Mouse (Mus musculus) erythroid progenitor cell, adult 5-6 weeks (primary cell): Measurements from ENCODE around the gene H3f3b. TPM values are rescaled to one million over a fixed set of nuclear protein-coding genes. Genes with fewer than 3 reads are reported as not detected.

Source experiments
- total RNA-seq, 2 experiments: library from RNA; stranded (forward) in 1 of 2; stranded (reverse) in 1 of 2; fragments of 150-400 nt in 1 of 2; fragments of 186-747, 209-891 nt in 1 of 2; gene quantifications; 2 replicates each; pipeline versions ENCODE4 v1.2.3 to v1.2.4; 2015 to 2017; ENCODE audit warnings: low replicate concordance in 2 of 2

The H3f3b gene
- total RNA-seq, 2 experiments from 2014 or later: 555 to 711 TPM

Other genes starting within 250 kb of the H3f3b start
- 6.7 and 13.0 TPM in 2 replicates for gene Caskin2, start 214.3 kb downstream of the H3f3b start, total RNA-seq (2015; ENCODE audit: low replicate concordance)
- gene Caskin2, start 214.3 kb downstream of the H3f3b start, total RNA-seq (2017; ENCODE audit: low replicate concordance): 5.6 and 6.0 TPM in 2 replicates
- gene Tsen54, start 213.2 kb downstream of the H3f3b start, total RNA-seq (2015; ENCODE audit: low replicate concordance): 4.0 and 12.6 TPM in 2 replicates
- 3.6 and 4.3 TPM in 2 replicates for gene Tsen54, start 213.2 kb downstream of the H3f3b start, total RNA-seq (2017; ENCODE audit: low replicate concordance)
- 1.7 TPM in 1 of 2 replicates, not detected in the other for gene Llgl2, start 203.9 kb downstream of the H3f3b start, total RNA-seq (2015; ENCODE audit: low replicate concordance)
- 0.26 and 1.8 TPM in 2 replicates for gene Llgl2, start 203.9 kb downstream of the H3f3b start, total RNA-seq (2017; ENCODE audit: low replicate concordance)
- gene Myo15b, start 169.6 kb downstream of the H3f3b start, total RNA-seq (2015; ENCODE audit: low replicate concordance): not detected in 2 replicates
- gene Myo15b, start 169.6 kb downstream of the H3f3b start, total RNA-seq (2017; ENCODE audit: low replicate concordance): not detected in 2 replicates
- 37.7 and 44.7 TPM in 2 replicates for gene Smim5, start 128.0 kb downstream of the H3f3b start, total RNA-seq (2015; ENCODE audit: low replicate concordance)
- gene Smim5, start 128.0 kb downstream of the H3f3b start, total RNA-seq (2017; ENCODE audit: low replicate concordance): 27.1 and 64.4 TPM in 2 replicates
- 4.3 and 15.1 TPM in 2 replicates for gene Smim6, start 115.9 kb downstream of the H3f3b start, total RNA-seq (2015; ENCODE audit: low replicate concordance)
- gene Smim6, start 115.9 kb downstream of the H3f3b start, total RNA-seq (2017; ENCODE audit: low replicate concordance): 0.23 and 6.4 TPM in 2 replicates
- 16.6 and 17.6 TPM in 2 replicates for gene Sap30bp, start 94.7 kb downstream of the H3f3b start, total RNA-seq (2015; ENCODE audit: low replicate concordance)
- 224 and 296 TPM in 2 replicates for gene Sap30bp, start 94.7 kb downstream of the H3f3b start, total RNA-seq (2017; ENCODE audit: low replicate concordance)
- 16.3 and 17.7 TPM in 2 replicates for gene Recql5, start 94.5 kb downstream of the H3f3b start, total RNA-seq (2015; ENCODE audit: low replicate concordance)
- 13.8 and 33.5 TPM in 2 replicates for gene Recql5, start 94.5 kb downstream of the H3f3b start, total RNA-seq (2017; ENCODE audit: low replicate concordance)
- gene Itgb4, start 53.3 kb downstream of the H3f3b start, total RNA-seq (2015; ENCODE audit: low replicate concordance): not detected in 2 replicates
- not detected in 2 replicates for gene Itgb4, start 53.3 kb downstream of the H3f3b start, total RNA-seq (2017; ENCODE audit: low replicate concordance)
- 3.4 TPM in 1 of 2 replicates, not detected in the other for gene Galk1, start 15.2 kb downstream of the H3f3b start, total RNA-seq (2015; ENCODE audit: low replicate concordance)
- 1.3 and 5.1 TPM in 2 replicates for gene Galk1, start 15.2 kb downstream of the H3f3b start, total RNA-seq (2017; ENCODE audit: low replicate concordance)
- 12.2 and 15.1 TPM in 2 replicates for gene Unk, start 2.4 kb upstream of the H3f3b start, total RNA-seq (2015; ENCODE audit: low replicate concordance)
- gene Unk, start 2.4 kb upstream of the H3f3b start, total RNA-seq (2017; ENCODE audit: low replicate concordance): 24.3 and 29.4 TPM in 2 replicates
- 2.5 and 6.5 TPM in 2 replicates for gene Unc13d, start 50.0 kb upstream of the H3f3b start, total RNA-seq (2015; ENCODE audit: low replicate concordance)
- gene Unc13d, start 50.0 kb upstream of the H3f3b start, total RNA-seq (2017; ENCODE audit: low replicate concordance): 1.9 and 2.1 TPM in 2 replicates
- 114 and 127 TPM in 2 replicates for gene Wbp2, start 59.0 kb upstream of the H3f3b start, total RNA-seq (2015; ENCODE audit: low replicate concordance)
- 43.8 and 56.9 TPM in 2 replicates for gene Wbp2, start 59.0 kb upstream of the H3f3b start, total RNA-seq (2017; ENCODE audit: low replicate concordance)
- 2.5 TPM in 1 of 2 replicates, not detected in the other for gene Trim47, start 99.2 kb upstream of the H3f3b start, total RNA-seq (2015; ENCODE audit: low replicate concordance)
- 0.90 TPM in 1 of 2 replicates, not detected in the other for gene Trim47, start 99.2 kb upstream of the H3f3b start, total RNA-seq (2017; ENCODE audit: low replicate concordance)
- gene Trim65, start 103.2 kb upstream of the H3f3b start, total RNA-seq (2015; ENCODE audit: low replicate concordance): 4.0 and 4.6 TPM in 2 replicates
- gene Trim65, start 103.2 kb upstream of the H3f3b start, total RNA-seq (2017; ENCODE audit: low replicate concordance): 0.30 and 1.4 TPM in 2 replicates
- 9.2 and 16.9 TPM in 2 replicates for gene Mrpl38, start 110.9 kb upstream of the H3f3b start, total RNA-seq (2015; ENCODE audit: low replicate concordance)
- gene Mrpl38, start 110.9 kb upstream of the H3f3b start, total RNA-seq (2017; ENCODE audit: low replicate concordance): 5.3 and 8.5 TPM in 2 replicates
- 13.3 and 32.7 TPM in 2 replicates for gene Fbf1, start 140.2 kb upstream of the H3f3b start, total RNA-seq (2015; ENCODE audit: low replicate concordance)
- 12.3 and 27.5 TPM in 2 replicates for gene Fbf1, start 140.2 kb upstream of the H3f3b start, total RNA-seq (2017; ENCODE audit: low replicate concordance)
- 11.2 and 19.3 TPM in 2 replicates for gene Ten1, start 170.9 kb upstream of the H3f3b start, total RNA-seq (2015; ENCODE audit: low replicate concordance)
- 3.0 and 3.7 TPM in 2 replicates for gene Ten1, start 170.9 kb upstream of the H3f3b start, total RNA-seq (2017; ENCODE audit: low replicate concordance)
- gene Acox1, start 171.1 kb upstream of the H3f3b start, total RNA-seq (2015; ENCODE audit: low replicate concordance): 15.5 and 18.4 TPM in 2 replicates
- 6.4 and 20.5 TPM in 2 replicates for gene Acox1, start 171.1 kb upstream of the H3f3b start, total RNA-seq (2017; ENCODE audit: low replicate concordance)
- gene Evpl, start 210.1 kb upstream of the H3f3b start, total RNA-seq (2015; ENCODE audit: low replicate concordance): not detected in 2 replicates
- gene Evpl, start 210.1 kb upstream of the H3f3b start, total RNA-seq (2017; ENCODE audit: low replicate concordance): not detected in 2 replicates
- 13.7 and 18.9 TPM in 2 replicates for gene Srp68, start 246.3 kb upstream of the H3f3b start, total RNA-seq (2015; ENCODE audit: low replicate concordance)
- gene Srp68, start 246.3 kb upstream of the H3f3b start, total RNA-seq (2017; ENCODE audit: low replicate concordance): 18.2 and 21.3 TPM in 2 replicates